Mouse (Mus musculus) colon, adult 2 months (tissue): Measurements from ENCODE around the gene Olfr1282. TPM values are rescaled to one million over a fixed set of nuclear protein-coding genes. Genes with fewer than 3 reads are reported as not detected.

Experiments used
- polyA plus RNA-seq: library from polyadenylated mRNA; depleted of rRNA; stranded (reverse); fragments of >200 nt; gene quantifications from 2 replicates; pipeline ENCODE4 v1.2.3, GENCODE M21; 2012; rRNA removed

Olfr1282 gene
- polyA plus RNA-seq: not detected in 2 replicates

GRCm38 (mm10) chr2:111335976-111336375, at the start of gene Olfr1282:
Olfr1282 (minus strand) TSS chr2:111336076.

GRCm38 (mm10) chr2:111375222-111375621, 39.3 kb upstream of the Olfr1282 start, which contains the start of gene Olfr1284:
Olfr1284 (plus strand) TSS chr2:111375522.

GRCm38 (mm10) chr2:111366490-111366889, 30.6 kb upstream of the Olfr1282 start, which contains the start of gene Olfr1283:
Olfr1283 (plus strand) TSS chr2:111366790.

GRCm38 (mm10) chr2:111326220-111326619, 9.7 kb downstream of the Olfr1282 start, which contains the start of gene Olfr1281:
Olfr1281 (plus strand) TSS chr2:111326520.

DNA sequence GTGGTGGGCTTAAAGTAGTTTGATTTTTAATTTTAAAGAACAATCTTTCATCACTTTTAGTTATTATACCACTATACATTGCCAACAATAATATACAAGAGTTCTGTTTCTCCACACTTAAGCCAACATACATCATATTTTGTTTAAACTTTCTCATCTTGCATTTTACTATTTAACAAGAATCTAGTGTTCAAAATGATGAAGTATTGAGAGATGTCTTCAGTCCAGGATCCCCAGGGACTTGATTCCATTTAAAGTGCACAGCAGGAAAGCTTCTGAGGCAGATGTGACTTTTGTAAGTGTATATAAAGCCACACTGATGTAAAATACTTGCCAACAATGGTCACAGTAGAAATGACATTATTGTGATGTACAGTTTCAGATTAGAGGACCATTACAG, 22.2 kb downstream of the Olfr1282 start, which contains the start of gene Olfr1280:
TSS of gene Olfr1280 (plus strand) at position 301 of the 400 bp plus-strand sequence.

DNA sequence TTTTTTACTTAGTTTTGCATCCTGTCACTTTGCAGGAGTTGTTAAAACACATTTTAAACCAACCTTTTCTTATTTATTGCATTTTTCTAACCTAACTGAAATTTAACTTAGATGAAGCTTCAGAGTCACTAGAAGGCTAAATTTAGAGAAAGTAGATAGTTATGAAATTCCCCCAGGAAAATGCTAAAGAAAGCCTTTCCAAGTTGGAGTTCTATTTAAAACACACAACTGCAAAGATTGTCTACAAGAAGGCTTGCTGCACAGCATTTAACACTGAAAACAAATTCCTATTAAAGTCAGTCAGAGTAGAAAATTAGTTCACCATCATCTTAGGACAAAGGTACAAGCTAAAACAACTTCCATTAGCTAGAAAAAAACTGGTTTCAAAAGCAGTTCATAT, 35.5 kb downstream of the Olfr1282 start, which contains the start of gene Olfr1279:
TSS of gene Olfr1279 (plus strand) at position 262 of the 400 bp plus-strand sequence.

GRCm38 (mm10) chr2:111289836-111290235, 46.0 kb downstream of the Olfr1282 start, which contains the start of gene Olfr1278:
Olfr1278 (plus strand) TSS chr2:111290136.

Other genes with a start within 250 kb of the Olfr1282 start
- gene Gm13941, start 230.1 kb downstream of the Olfr1282 start, polyA plus RNA-seq: not detected in 2 replicates
- gene Gm15130, start 183.1 kb downstream of the Olfr1282 start, polyA plus RNA-seq: not detected in 2 replicates
- gene 4930430A15Rik, start 106.5 kb downstream of the Olfr1282 start, polyA plus RNA-seq: not detected in 2 replicates
- not detected in 2 replicates for gene Olfr1275, start 100.8 kb downstream of the Olfr1282 start, polyA plus RNA-seq
- not detected in 2 replicates for gene Olfr1276, start 81.6 kb downstream of the Olfr1282 start, polyA plus RNA-seq
- not detected in 2 replicates for gene Olfr1277, start 62.0 kb downstream of the Olfr1282 start, polyA plus RNA-seq
- not detected in 2 replicates for gene Olfr1278, start 45.9 kb downstream of the Olfr1282 start, polyA plus RNA-seq
- gene Olfr1279, start 35.4 kb downstream of the Olfr1282 start, polyA plus RNA-seq: not detected in 2 replicates
- gene Olfr1280, start 22.1 kb downstream of the Olfr1282 start, polyA plus RNA-seq: not detected in 2 replicates
- gene Olfr1281, start 9.6 kb downstream of the Olfr1282 start, polyA plus RNA-seq: not detected in 2 replicates
- not detected in 2 replicates for gene Olfr1283, start 30.7 kb upstream of the Olfr1282 start, polyA plus RNA-seq
- gene Olfr1284, start 39.4 kb upstream of the Olfr1282 start, polyA plus RNA-seq: not detected in 2 replicates
- not detected in 2 replicates for gene Olfr1286, start 87.0 kb upstream of the Olfr1282 start, polyA plus RNA-seq
- not detected in 2 replicates for gene Olfr1287, start 113.1 kb upstream of the Olfr1282 start, polyA plus RNA-seq
- gene Olfr1288, start 138.0 kb upstream of the Olfr1282 start, polyA plus RNA-seq: not detected in 2 replicates
- gene Olfr1289, start 144.7 kb upstream of the Olfr1282 start, polyA plus RNA-seq: not detected in 2 replicates
- gene Olfr1290, start 157.8 kb upstream of the Olfr1282 start, polyA plus RNA-seq: not detected in 2 replicates
- gene Olfr1291-ps1, start 161.1 kb upstream of the Olfr1282 start, polyA plus RNA-seq: not detected in 2 replicates
- gene Olfr1293-ps, start 189.1 kb upstream of the Olfr1282 start, polyA plus RNA-seq: not detected in 2 replicates
- not detected in 2 replicates for gene Olfr1294, start 204.2 kb upstream of the Olfr1282 start, polyA plus RNA-seq
- gene Olfr1295, start 233.6 kb upstream of the Olfr1282 start, polyA plus RNA-seq: not detected in 2 replicates